Mouse (Mus musculus) lung, postnatal 0 days (tissue): ENCODE results near the gene Ptpn14. TPM values are rescaled to one million over a fixed set of nuclear protein-coding genes. Genes with fewer than 3 reads are reported as not detected.

Source experiments
- ATAC-seq: fragments of 200-750 bp; cut with Nextera tagmentation; 2 replicates; pipeline ENCODE4 v1.8.0; 2017; ENCODE audit warnings: moderate library complexity
- DNase-seq: peaks from one replicate; pipeline ENCODE4 v3.0.0-alpha.2; 2016; ENCODE audit warnings: low spot score
- H3K27ac ChIP-seq: fragments of 300-500 bp; sonication (generic); 2 replicates; pipeline ENCODE4 v1.5.1; 2014; ENCODE audit warnings: antibody characterized with exemption, mild to moderate bottlenecking, low read length, mixed read lengths
- H3K27me3 ChIP-seq: fragments of 300-500 bp; sonication (generic); replicated peaks from 2 replicates; pipeline ENCODE4 v1.6.1; 2014; ENCODE audit warnings: low read length, mixed read lengths; ENCODE audit not compliant: insufficient read depth
- H3K36me3 ChIP-seq: fragments of 300-500 bp; sonication (generic); 2 replicates; pipeline ENCODE4 v1.6.1; 2014; ENCODE audit warnings: low read length, mixed read lengths; ENCODE audit not compliant: insufficient read depth
- H3K4me1 ChIP-seq: fragments of 300-500 bp; sonication (generic); 2 replicates; pipeline ENCODE4 v1.6.1; 2014; ENCODE audit warnings: antibody characterized with exemption, low read depth, low read length, mixed read lengths; ENCODE audit not compliant: insufficient read depth
- H3K4me2 ChIP-seq: fragments of 300-500 bp; sonication (generic); replicated peaks from 2 replicates; pipeline ENCODE4 v1.6.1; 2014; ENCODE audit warnings: low read depth, mild to moderate bottlenecking, low read length, moderate library complexity, mixed read lengths
- H3K4me3 ChIP-seq: fragments of 300-500 bp; sonication (generic); 2 replicates; pipeline ENCODE4 v1.5.1; 2014; ENCODE audit warnings: low read depth, low read length
- H3K9ac ChIP-seq: fragments of 300-500 bp; sonication (generic); replicated peaks from 2 replicates; pipeline ENCODE4 v1.6.1; 2014; ENCODE audit warnings: low read depth, mild to moderate bottlenecking
- H3K9me3 ChIP-seq: fragments of 300-500 bp; sonication (generic); 2 replicates; pipeline ENCODE4 v1.6.1; 2016; ENCODE audit warnings: low read length, mixed read lengths
- CTCF ChIP-seq: IDR thresholded peaks from 2 replicates; pipeline ENCODE4 v1.5.1; 2016; ENCODE audit warnings: antibody characterized with exemption, mild to moderate bottlenecking
- EP300 ChIP-seq: IDR thresholded peaks from 2 replicates; pipeline ENCODE4 v1.6.1; 2016; ENCODE audit warnings: antibody characterized with exemption, mild to moderate bottlenecking, control low read depth
- WGBS: fragments of 180-500 bp; shearing (Covaris S2); extraction: QIAGEN DNeasy Blood & Tissue Kit; methylation state at CpG from one replicate; pipeline ENCODE4 v1.1.7; 2014; 5-methylcytosine and 5-hydroxymethylcytosine counted together
- polyA plus RNA-seq: library from polyadenylated mRNA; unstranded; fragments of >200 nt; fragmentation: Nextera tagmentation; extraction: Ambion mirVana; gene quantifications from 2 replicates; pipeline ENCODE4 v1.2.1, GENCODE M21; 2015

The Ptpn14 gene
- polyA plus RNA-seq, 1 experiment from 2014 or later, result 4.9 TPM

DNA sequence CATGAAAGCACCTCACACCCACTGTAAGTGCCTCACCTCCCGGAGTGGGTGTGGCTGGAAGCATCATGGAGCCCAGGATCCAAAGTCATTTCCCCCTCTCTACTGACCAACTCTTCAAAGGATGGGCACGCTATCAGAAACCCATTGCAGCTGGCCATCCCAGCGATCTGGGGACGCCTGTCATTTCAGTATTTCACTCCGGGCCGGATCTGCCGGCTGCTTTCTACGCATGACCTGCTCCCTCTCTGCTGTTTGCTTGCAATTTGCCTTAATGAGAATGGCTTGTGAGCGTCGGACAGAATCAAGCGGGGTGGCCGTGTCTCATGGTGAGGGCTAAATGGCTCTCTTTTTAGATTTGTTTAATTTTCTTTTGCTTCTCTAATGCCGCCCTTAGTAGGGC is 106.1 kb downstream of the Ptpn14 start:
- no peak overlapping the region for H3K9ac ChIP-seq
- no peak overlapping the region for H3K4me3 ChIP-seq
- no peak overlapping the region for H3K4me2 ChIP-seq
- no peak for TF ChIP-seq CTCF
- no peak for TF ChIP-seq EP300
- no peak for DNase-seq
- H3K9me3 ChIP-seq, result no peaks in the 10 kb centered on the region
- 61% methylated on average over 13 of the region's 13 CpGs for WGBS
- no peak for ATAC-seq
- H3K27ac ChIP-seq, result no peak overlapping the region
- no peaks in the 10 kb centered on the region for H3K27me3 ChIP-seq
- no peaks in the 10 kb centered on the region for H3K4me1 ChIP-seq
- H3K36me3 ChIP-seq, result no peaks in the 10 kb centered on the region

DNA sequence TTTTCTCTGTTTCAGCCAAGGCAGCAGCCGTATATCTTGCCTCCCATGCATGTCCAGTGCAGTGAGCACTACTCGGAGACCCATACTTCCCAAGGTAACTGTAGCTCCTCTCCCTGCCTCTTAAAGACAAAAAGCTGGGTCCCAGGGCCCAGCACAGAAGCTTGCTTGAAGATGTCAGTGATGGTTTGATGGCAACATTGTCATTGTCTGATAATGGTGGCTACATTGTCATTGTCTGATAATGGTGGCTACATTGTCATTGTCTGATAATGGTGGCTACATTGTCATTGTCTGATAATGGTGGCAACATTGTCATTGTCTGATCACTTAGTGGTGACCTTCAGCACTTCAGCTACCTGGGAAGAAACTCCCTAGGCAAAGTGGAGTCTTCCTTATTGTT is 118.3 kb downstream of the Ptpn14 start:
- Histone ChIP-seq H3K27ac (no peak overlapping the region), H3K9me3 (no peaks in the 10 kb centered on the region), H3K4me2 (no peak overlapping the region), H3K4me3 (no peak overlapping the region), H3K4me1 (no peaks in the 10 kb centered on the region), H3K9ac (no peak overlapping the region), H3K27me3 (no peaks in the 10 kb centered on the region), H3K36me3 (peaks cover 13% of the 10 kb centered on the region; the same call in 1 of the 2 replicates)
- TF ChIP-seq EP300 (no peak), CTCF (no peak)
- DNase-seq (no peak), ATAC-seq (no peak)
- WGBS, result 93% methylated on average over 2 of the region's 2 CpGs

DNA sequence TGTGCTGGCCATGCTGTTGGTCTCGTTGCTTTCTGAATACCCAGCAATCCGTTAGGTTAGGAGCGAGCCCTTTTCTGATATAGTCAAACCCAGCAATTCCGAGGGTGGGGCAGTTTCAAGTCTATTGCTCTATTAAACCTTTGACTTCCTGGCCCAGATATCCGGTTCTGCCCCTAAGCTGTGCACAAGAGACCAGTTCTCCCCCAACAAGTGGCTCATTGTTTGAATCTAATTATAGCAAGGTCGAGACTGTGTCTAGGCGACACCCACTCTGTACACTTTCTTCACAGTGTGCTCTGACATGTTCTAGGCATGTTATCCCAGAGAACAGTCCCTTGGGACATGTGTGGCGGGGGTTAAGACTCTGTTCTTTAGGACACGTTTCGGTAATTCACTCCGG is 121.5 kb downstream of the Ptpn14 start:
- 65% methylated on average over 11 of the region's 11 CpGs for WGBS

DNA sequence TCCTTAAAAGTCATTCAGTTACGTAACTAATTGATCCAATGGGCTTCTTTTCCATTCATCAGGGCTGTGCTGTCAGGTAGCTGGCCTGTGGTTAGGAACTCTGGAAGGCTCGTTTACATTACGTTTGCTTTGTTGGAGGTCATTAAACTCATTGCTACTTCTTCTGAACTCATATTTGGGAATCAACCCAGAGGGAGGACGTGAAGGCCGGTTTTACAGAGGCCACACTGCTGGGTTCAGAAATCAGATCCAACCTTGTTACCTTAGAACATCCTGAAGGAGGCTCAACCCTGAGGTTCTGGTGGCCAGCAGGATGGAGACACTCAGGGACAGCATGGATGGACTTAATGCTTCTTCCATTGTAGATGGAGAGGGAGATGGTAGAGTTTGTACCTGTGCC is 124.0 kb downstream of the Ptpn14 start:
- Histone ChIP-seq H3K4me3 (no peak overlapping the region), H3K9me3 (no peaks in the 10 kb centered on the region), H3K27me3 (no peaks in the 10 kb centered on the region), H3K27ac (no peak overlapping the region), H3K4me1 (no peaks in the 10 kb centered on the region), H3K4me2 (no peak overlapping the region), H3K9ac (no peak overlapping the region), H3K36me3 (0 out of 2 replicates have a peak, but pooled peaks cover 7% of the 10 kb centered on the region)
- no peak for TF ChIP-seq EP300
- no peak for TF ChIP-seq CTCF
- 83% methylated on average over 5 of the region's 5 CpGs for WGBS
- DNase-seq, result no peak
- ATAC-seq, result no peak

More for the DNA sequence above, 121.5 kb downstream of the Ptpn14 start:
- Histone ChIP-seq H3K9ac (no peak overlapping the region), H3K9me3 (no peaks in the 10 kb centered on the region), H3K27me3 (no peaks in the 10 kb centered on the region), H3K4me1 (no peaks in the 10 kb centered on the region), H3K4me3 (no peak overlapping the region), H3K36me3 (0 out of 2 replicates have a peak, but pooled peaks cover 7% of the 10 kb centered on the region), H3K4me2 (no peak overlapping the region), H3K27ac (no peak overlapping the region)
- TF ChIP-seq CTCF (no peak), EP300 (no peak)
- DNase-seq (no peak), ATAC-seq (no peak)

DNA sequence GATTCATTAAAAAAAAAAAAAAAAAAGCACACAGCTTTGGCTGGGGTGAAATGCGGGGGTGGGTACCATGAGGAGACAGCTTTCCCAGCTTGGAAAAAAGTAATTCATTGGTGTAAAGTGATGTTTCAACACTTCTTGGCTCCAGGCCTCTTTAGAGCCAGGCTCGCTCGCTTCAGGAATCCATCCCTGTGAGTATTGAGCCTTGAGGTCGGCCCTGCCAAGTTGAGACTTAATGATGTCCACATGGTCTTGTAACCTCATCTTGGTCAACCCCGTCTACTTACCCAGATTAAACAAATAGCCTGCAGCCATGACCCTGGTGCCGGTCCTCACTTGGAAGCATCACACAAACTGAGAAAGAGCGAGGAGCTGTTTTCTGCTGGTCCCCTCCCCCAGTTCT is 124.4 kb downstream of the Ptpn14 start:
- 0 out of 2 replicates have a peak, but pooled peaks cover 7% of the 10 kb centered on the region for H3K36me3 ChIP-seq

DNA sequence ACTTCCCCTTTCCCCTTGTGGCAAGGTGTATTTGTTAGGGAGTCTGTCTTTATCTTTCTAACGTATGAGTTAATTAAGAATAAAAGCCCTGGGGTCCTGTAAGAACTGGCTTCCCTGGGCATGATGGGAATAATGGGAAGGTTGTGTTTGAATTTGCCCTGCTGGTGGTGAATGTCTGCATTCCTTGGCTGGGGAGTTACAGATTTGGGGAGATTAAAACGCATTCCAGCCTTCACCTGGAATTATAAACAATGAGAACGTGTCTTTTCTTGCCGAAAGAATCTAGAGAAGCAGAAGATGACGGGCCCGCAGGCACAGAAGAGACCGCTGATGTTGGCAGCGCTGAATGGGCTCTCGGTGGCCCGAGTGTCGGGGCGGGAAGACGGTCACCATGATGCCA is 126.6 kb downstream of the Ptpn14 start:
- ATAC-seq (no peak), DNase-seq (no peak)
- TF ChIP-seq CTCF, result no peak
- TF ChIP-seq EP300, result no peak
- Histone ChIP-seq H3K27ac (no peak overlapping the region), H3K9ac (no peak overlapping the region), H3K9me3 (no peaks in the 10 kb centered on the region), H3K4me1 (no peaks in the 10 kb centered on the region), H3K27me3 (no peaks in the 10 kb centered on the region), H3K36me3 (0 out of 2 replicates have a peak, but pooled peaks cover 7% of the 10 kb centered on the region), H3K4me2 (no peak overlapping the region), H3K4me3 (no peak overlapping the region)
- 68% methylated on average over 13 of the region's 13 CpGs for WGBS

More for the DNA sequence above, 124.4 kb downstream of the Ptpn14 start:
- Histone ChIP-seq H3K27me3 (no peaks in the 10 kb centered on the region), H3K27ac (no peak overlapping the region), H3K9ac (no peak overlapping the region), H3K4me2 (no peak overlapping the region), H3K4me3 (no peak overlapping the region), H3K9me3 (no peaks in the 10 kb centered on the region), H3K4me1 (no peaks in the 10 kb centered on the region)
- no peak for TF ChIP-seq EP300
- no peak for TF ChIP-seq CTCF
- WGBS, result 62% methylated on average over 7 of the region's 7 CpGs
- DNase-seq (peak; percentile 80), ATAC-seq (peak; percentile 81)

- ATAC-seq (no peak), DNase-seq (no peak)
- no peak overlapping the region for H3K4me3 ChIP-seq
- 93% methylated on average over 5 of the region's 5 CpGs for WGBS
- H3K27me3 ChIP-seq, result no peaks in the 10 kb centered on the region
- H3K4me2 ChIP-seq, result no peak overlapping the region
- no peaks in the 10 kb centered on the region for H3K4me1 ChIP-seq
- H3K9ac ChIP-seq, result no peak overlapping the region
- H3K9me3 ChIP-seq, result no peaks in the 10 kb centered on the region
- TF ChIP-seq EP300 (no peak), CTCF (no peak)
- H3K36me3 ChIP-seq, result 0 out of 2 replicates have a peak, but pooled peaks cover 4% of the 10 kb centered on the region
- no peak overlapping the region for H3K27ac ChIP-seq
These were observed 127.7 kb downstream of the Ptpn14 start for GRCm38 (mm10) chr1:189855739-189856138.
